Mouse (Mus musculus): ENCODE results near the gene Lrrc2.
A peak's percentile ranks its signal among the peaks of the same experiment; 100 is the strongest.

Lrrc2 gene

DNA sequence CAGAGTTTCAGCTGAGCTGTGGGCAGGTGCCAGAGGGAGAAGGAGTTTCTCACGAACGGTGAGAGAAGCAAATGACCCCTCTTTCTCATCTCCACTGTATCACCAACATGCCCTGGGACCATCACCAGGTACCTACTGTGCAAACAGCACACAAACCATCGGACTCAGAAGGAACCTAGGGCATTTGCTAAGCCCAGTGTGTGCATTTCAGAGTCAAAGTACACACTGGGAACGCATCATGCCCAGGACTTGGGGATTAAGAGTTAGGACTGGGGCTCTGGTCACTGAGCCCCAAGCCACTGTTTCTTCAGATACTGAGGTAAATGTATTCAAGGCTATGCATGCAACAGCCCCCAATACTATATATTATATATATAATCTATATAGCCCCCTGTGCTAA is 36.0 kb downstream of the Lrrc2 start:
- no peak for DNase-seq (ENCODE audit: low read depth, low spot score)

DNA sequence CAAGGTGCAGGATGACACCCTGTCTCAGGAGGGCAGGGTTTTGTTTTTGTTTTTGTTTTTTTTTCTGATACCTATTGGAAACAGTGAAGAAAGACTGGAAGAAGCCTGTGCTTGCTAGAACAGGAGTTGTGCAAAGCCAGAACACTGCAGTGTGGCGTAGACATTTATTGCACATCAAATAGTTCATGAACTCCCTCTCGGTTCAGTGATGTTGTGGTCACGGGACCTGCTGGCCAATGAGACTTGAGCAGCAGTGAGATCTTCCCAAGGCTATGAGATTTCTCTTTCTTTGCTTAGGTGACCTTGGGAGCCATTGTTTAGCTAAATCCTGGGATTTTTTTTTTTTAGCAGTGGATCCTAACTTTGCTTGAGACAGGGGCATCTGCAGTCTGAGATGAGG is 36.7 kb downstream of the Lrrc2 start:
- no peak for DNase-seq (ENCODE audit: low read depth, low spot score)

DNA sequence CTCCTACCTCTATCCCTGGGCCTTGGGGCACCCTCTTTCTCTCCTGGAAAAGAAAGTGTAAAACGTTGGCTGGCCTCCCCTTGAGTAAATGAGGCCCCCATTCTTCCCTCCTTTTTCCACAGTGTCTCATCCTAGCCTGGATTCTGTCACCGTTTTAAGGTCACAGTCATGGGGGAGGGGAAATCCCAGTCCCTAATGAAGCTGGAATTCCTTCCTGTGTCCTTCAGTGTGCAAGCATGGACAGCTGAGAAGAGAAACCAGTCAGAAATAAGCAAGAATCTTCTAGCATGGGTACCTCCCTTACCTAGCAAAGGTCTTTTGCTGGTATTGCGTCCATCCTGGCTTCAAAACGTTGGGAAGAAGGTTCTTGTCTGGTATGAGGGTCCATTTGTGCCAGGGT is 37.8 kb downstream of the Lrrc2 start:
- no peak for DNase-seq (ENCODE audit: low read depth, low spot score)

DNA sequence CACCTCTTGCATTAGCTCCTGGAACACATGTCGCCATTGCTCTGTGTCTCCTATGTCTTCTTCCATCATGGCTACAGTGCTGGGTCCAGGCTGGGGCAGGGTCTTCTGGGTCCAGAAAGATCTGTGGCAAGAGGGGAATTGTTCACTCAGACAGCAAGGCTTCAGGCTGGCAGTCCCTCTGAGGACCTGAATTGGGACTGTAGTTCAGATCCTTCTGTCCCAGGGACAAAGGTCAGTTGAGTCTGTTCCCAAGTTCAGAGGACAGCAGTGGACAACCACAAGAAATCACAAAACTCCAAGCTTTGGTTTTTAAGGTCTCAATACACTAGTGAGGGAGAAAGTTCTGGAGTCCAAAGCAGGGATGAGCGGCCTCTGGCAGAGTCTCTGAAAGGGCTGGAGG is 38.2 kb downstream of the Lrrc2 start:
- DNase-seq (ENCODE audit: low read depth, low spot score), result no peak

DNA sequence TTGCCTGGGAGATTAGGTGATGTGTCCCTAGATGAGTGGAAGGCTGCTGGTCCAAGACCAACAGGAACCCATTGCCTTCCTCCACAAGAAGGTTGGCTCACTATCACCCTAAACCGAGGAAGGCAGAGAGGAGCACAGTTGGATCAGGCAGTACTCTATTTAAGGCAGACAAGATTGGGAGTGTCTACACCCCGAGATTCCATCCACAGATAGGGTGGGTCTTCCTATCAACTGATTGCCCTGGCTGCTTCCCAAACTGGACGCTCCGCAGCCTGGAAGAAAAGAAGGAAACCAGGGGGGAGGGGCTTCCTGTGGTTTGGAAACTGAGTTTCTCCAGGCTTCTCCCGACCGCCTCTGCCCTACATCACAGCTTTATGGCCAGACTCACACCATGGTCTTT is 38.9 kb downstream of the Lrrc2 start, which contains the start of gene Rtp3:
Gene Rtp3 (minus strand): TSS at position 380 of the 400 bp plus-strand sequence.
- DNase-seq (ENCODE audit: low read depth, low spot score), result no peak

DNA sequence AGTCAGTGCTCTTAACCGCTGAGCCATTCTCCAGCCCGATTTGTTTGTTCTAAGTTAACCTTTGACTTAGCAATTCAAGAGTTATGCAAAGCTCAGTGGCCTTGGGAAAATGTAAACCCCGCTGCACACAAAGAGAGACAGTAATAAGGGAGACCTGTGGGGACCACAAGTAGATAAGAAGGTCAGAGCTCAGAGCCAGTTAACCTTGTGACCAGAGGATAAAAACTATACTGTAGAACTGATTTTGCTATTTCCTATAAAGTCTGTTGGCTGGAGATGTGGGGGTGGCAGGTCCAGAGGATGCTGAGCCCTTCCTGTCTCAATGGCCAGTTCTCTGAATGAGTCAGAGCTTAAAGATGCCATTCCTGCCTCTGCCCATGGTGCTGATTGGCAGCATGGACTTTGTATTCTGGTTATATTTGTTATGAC is 42.0 kb downstream of the Lrrc2 start:
- DNase-seq (ENCODE audit: low read depth, low spot score), result no peak

DNA sequence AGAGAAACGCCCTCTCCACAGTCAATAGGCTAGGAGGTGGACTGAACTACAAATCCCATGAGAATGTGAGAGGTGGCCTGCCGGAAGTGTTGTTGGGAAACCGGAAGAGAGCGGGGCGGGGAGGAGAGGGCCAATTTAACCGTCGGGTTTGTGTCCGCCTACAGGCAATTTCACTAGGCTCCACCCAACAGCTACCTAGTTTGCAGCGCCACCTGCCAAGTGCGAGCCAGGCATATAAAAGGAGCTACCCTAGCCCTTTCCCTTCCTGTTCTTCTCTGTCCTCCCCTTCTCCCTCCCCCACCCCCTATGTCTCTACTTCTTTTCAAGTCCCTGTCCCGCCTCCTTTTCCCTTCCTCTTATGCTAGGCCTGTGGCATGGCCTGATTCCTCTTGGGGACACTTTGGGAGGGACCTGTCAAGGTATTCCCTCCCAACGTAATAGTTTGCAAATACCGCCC is 43.4 kb downstream of the Lrrc2 start:
- DNase-seq (ENCODE audit: low read depth, low spot score), result peak; percentile 22

DNA sequence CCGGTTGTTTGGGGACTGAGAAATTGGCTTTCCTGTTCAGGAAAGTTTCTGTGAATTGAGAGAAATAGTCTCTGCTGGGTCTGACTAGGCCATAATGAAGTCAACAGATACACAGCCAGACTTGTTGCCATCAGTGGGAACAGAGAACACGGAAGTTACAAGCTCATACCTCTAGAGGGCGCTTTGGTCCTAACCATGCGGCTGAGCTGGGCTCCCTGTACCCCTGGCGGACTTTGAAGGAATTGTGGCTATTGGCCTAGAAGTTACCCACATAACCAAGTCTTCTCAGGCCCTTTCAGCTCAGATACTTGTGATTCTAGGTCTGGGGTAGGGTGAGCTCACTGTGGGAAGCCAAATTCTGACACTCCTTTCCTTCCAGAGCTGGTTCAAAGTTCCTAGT is 45.9 kb downstream of the Lrrc2 start:
- DNase-seq (ENCODE audit: low read depth, low spot score), result peak; percentile 62

DNA sequence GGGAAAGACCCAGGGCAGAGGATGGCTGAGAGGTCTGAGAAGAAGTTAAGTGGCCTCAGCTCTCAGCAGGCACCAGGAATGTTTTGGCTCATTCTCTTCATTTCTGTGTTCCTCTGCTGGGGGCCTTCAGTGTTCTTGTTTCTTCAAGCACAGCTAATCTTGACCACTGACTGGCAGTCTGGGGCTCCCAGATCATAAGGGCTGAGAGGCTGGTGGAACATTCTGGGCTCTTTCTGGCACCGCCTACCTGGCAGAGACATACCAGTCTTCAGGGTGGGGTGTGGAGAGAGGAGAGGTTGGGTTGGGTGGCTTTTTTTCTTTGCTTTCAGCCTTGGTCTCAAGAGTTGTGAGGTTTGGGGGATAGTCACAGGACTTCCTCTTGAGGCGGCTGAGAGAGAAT is 47.7 kb downstream of the Lrrc2 start:
- DNase-seq (ENCODE audit: low read depth, low spot score), result no peak

DNA sequence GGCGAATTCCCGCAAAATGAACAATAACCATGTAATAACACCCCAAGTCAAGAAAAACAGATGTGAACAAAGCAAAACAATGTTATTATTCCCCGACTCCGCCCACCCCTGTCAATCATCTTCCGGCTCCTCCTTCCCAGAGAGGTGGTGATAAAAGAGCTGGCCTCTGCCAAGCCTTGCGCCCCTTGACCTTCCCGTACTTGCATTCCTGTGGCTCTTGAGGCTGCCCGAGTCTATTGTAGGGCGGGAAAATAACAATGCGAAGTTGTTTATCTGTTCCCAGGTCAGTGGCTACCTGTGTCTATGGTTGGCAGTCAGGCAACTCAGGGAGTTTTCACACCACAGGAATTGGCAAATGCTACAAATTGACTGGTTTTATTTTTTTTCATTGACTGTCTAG is 48.5 kb downstream of the Lrrc2 start:
- DNase-seq (ENCODE audit: low read depth, low spot score), result no peak

DNA sequence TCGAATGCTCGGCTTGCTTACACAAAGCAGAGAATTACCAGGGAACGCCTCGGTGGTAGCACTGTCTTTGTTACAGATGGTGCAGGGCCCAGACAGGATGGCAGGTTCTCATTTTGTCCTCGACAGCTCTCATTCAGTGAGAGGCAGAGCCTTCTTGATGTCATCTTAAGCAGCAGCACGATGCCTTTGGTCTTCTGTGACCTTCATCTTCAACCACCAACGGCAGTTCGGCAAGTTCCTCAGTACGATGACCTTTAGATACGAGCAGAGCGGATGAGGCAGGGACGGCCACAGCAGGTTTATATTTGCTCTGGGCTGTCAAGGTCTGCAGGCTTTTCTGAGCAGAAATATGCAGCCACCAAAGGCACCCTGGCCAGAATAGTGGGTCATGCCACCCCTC is 50.3 kb downstream of the Lrrc2 start:
- DNase-seq (ENCODE audit: low read depth, low spot score), result no peak

DNA sequence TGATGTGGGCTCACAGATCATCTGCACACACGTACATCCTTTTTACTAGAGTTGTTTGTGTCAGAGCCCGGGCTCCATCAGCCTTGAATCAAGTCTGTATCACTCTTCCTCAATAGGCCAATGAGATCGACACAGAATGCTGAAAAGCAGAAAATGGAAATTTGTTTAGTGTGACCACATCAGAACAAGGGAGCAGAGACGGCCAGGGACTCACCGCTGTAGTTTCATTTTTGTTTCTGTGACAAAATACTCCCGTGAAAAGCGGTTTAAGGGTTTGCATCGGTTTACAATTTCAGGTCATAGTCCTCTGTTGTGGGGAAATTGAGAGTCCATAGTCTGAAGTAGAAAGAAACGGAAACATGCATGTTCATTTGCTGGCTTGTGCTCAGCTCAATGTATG is 51.9 kb downstream of the Lrrc2 start:
- DNase-seq (ENCODE audit: low read depth, low spot score), result no peak

DNA sequence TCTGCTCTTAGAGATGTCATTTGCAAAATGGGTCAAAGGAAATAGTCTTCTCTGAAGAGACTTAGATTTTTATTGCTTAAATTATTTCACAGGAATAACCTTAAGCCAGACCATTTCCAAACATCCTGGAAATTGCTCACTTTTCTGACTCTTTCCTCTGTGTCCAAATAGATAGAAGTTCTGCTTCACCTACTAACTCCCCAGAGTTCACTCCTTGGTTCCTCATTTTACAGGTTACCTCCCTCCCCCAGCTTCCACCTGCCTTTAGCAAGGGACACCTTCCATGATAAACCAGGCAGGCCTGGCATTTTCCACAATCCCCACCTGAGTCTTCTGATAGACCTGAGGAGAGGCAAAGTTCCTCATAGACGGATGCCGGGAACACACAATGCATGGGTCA is 55.2 kb downstream of the Lrrc2 start:
- no peak for DNase-seq (ENCODE audit: low read depth, low spot score)

DNA sequence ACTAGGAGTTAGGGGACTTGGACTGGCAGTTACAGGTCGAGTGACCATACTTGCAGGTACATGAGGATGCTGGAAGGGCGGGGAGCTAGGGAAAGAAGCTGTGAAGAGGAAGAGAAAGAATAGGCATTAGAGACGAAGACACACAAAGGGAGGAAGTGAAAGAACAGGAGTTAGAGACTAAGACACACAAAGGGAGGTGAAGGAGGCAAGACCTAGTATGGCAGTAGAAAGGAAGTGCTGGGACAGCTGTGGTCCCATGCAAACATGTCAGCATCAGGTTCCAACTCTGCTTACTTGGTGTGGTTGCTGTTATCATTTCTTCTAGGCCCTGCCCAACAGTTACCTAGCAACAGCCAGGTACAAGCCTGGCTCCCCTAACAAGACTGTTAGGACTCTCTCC is 58.4 kb downstream of the Lrrc2 start:
- DNase-seq (ENCODE audit: low read depth, low spot score), result no peak

DNA sequence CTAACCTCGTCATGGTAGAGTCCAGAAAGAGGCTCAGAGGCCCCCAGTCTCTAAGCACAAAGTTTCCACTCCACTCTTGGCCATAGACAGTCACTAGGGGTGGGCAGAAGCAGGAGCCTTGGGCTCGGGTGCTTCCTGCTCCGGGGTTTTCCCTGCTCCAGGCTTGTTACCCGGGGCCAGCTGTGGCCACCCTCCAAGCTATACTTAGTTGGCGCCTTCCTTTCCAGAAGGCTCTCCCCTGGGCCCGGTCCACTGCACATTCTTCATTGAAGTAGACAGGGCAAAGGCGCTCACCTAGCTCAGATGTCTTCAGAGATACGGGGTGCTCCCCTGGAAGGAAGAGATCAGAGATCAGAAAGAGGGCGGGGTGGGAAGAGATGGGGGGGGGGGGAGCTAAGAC is 60.2 kb downstream of the Lrrc2 start:
- no peak for DNase-seq (ENCODE audit: low read depth, low spot score)

DNA sequence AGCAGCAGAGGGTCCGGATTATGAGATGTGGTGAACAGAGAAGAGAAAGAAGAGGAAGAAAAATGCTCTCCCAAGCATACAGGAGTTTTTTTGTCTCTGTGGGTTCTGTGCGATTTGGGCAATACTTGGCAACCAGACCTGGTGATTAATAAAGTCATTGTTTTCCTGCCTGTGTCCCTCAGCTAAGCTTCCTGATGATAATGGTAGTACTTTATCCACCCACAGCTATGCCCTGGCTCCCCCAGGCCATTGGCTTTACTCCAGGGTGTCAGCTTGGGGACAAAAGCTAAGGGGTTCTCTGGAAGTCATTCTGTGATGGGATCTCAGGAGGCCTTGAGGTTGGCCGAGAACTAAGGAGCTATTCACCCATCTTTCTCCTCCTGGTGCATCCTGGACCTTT is 60.7 kb downstream of the Lrrc2 start:
- DNase-seq (ENCODE audit: low read depth, low spot score), result no peak

DNA sequence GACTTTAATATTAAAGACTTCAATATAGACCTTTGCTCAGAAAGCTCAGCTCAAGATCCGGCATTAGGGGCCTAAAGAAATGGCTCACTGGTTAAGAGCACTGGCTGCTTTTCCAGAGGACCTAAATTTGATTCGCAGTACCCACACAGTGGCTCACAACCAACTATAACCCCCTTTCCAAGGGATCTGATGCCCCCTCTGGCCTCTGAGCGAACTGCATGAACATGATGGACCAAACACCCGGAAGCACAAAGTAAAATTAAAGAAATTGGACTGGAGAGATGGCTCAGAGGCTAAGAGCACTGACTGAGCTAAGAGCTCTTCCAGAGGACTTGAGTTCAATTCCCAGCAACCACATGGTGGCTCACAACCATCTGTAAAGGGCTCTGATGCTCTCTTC is 64.3 kb downstream of the Lrrc2 start:
- DNase-seq (ENCODE audit: low read depth, low spot score), result no peak

DNA sequence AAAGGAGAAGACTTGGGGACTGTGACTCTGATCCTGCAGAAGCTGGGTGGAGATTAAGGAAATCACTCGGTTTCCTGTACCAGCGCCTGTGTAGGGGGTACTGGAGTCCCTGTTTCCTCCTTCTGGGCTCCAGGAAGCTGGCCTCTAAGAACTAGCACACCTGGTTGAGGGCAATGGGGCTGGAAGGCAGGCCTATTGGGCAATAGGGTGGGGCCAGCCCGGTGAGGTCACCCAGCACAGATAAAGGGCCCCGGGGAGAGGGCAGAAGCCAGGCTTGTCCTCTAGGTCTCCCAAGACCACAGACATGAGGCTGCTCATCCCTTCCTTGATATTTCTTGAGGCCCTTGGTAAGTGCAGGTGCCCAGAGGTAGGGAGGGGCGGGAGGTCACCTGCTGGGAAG is 67.7 kb downstream of the Lrrc2 start, which contains the start of gene Ltf:
Gene Ltf (plus strand): TSS at position 250 of the 400 bp plus-strand sequence.
- DNase-seq (ENCODE audit: low read depth, low spot score), result no peak

DNA sequence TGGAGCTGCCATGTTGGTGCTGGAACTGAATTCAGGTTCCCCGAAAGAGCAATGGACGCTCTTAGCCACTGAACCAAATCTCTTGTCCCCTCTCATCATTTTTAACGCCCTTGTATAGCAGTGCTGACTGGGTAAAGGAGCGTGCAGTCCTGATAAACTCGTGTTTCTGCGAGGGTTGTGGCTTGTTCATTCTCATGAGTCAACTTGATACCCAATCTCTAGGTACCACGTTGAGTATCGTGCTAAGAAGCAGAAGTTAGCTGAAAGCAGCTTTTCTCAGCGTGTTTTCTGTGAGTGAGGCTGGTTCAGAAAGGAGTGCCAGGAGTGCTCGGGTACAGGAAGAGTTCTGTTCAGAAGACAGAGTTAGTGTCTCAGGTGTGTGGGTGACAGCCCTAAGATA is 75.4 kb downstream of the Lrrc2 start:
- no peak for DNase-seq (ENCODE audit: low read depth, low spot score)

All from c-Kit-negative CD71-positive TER-119-positive erythroid progenitor cells, embryonic 14.5 days (primary cell).